23 mouse cellular contexts compared by ENCODE assay signal in the genomic region with DNA sequence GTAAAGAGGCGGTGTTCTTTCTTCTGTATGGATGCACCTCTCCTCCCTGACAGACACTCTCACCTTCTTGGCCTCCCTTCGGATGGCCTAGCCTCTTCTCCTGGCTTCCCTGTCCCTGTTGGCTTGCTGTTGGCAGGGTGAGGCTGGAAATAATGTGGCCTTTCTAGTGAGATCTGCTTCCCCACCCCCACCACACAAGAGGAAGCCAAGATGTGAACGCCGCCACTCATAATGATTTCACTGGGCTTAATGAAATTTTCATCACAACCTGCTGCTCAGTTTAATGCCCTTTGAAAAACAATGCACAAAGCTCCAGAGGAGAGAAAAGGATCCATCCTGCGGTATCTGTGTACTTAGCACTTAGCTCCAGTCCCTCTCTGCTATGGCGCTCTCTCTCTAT.
DNase-seq lines count a peak whose midpoint lies in the region; ATAC-seq lines count a peak whose summit lies in the region.
"Had no signal": no experiment of that assay in that cellular context is flagged by ENCODE, and none has a peak within 500 bp of the region (broad histone marks: within the 10 kb centered on the region; RNA-seq: fewer than 3 reads in every experiment).

No protein-coding gene starts in this region.

- 57% methylated on average over 6 of the region's 6 CpGs for WGBS in midbrain, embryonic 14.5 days
- WGBS in midbrain, embryonic 11.5 days: 82% methylated on average over 6 of the region's 6 CpGs

- no peak overlapping the region for H3K9ac ChIP-seq in midbrain, embryonic 14.5 days (replicated peaks; ENCODE audit: low read length)
- no peak overlapping the region for H3K9ac ChIP-seq in midbrain, embryonic 11.5 days (ENCODE audit: low read length)
- H3K9ac ChIP-seq: embryonic facial prominence, embryonic 15.5 days; hindbrain, embryonic 15.5 days had no signal

- DNase-seq in cerebellum, postnatal 14 days: peak; percentile 33 to 50
- DNase-seq in cerebellum, adult 11 months: no peak
- peak; percentile 21 for DNase-seq in heart, adult 11 months
- no peak for DNase-seq in heart, postnatal 4 days
- peak; percentile 49 for DNase-seq in midbrain, embryonic 14.5 days
- DNase-seq in midbrain, embryonic 11.5 days (ENCODE audit: low spot score, missing footprints): no peak
- DNase-seq in gastrocnemius, postnatal 36 days: no peak
- DNase-seq: adrenal gland, postnatal 14 days; cerebellum, adult 8-10 months; embryo, embryonic 11 days; gastrocnemius, adult 2 months; gastrocnemius, postnatal 25 days; heart, adult 18-20 months; heart, postnatal 10 days; kidney, adult 2 months had no signal

- ATAC-seq in midbrain, embryonic 14.5 days (ENCODE audit: low FRiP score, low TSS enrichment): no peak
- no peak for ATAC-seq in midbrain, embryonic 11.5 days (ENCODE audit: low FRiP score)
- ATAC-seq: activated CD4-positive, CD25-positive, alpha-beta regulatory T cell, adult 4 months; intestine, embryonic 16.5 days; Patski had no signal

- 0 out of 2 replicates have a peak, but pooled peaks cover 13% of the 10 kb centered on the region for H3K4me1 ChIP-seq in midbrain, embryonic 14.5 days (ENCODE audit: control insufficient read depth, insufficient read depth, low read length)
- H3K4me1 ChIP-seq in midbrain, embryonic 11.5 days (ENCODE audit: control insufficient read depth, insufficient read depth, low read length): peaks cover 15% of the 10 kb centered on the region
- H3K4me1 ChIP-seq: embryonic facial prominence, embryonic 15.5 days; heart, embryonic 10.5 days had no signal

- intact Hi-C loops in gastrocnemius, postnatal 36 days (cut with DNase I): no loop called here

- no peaks in the 10 kb centered on the region for H3K9me3 ChIP-seq in midbrain, embryonic 14.5 days (ENCODE audit: control insufficient read depth, low read length)
- no peaks in the 10 kb centered on the region for H3K9me3 ChIP-seq in midbrain, embryonic 11.5 days (ENCODE audit: control insufficient read depth, low read length)
- H3K9me3 ChIP-seq: embryonic facial prominence, embryonic 15.5 days; heart, embryonic 10.5 days; hindbrain, embryonic 15.5 days had no signal

- H3K36me3 ChIP-seq in midbrain, embryonic 14.5 days (ENCODE audit: control insufficient read depth, insufficient read depth, low read length): no peaks in the 10 kb centered on the region
- H3K36me3 ChIP-seq in midbrain, embryonic 11.5 days (ENCODE audit: control insufficient read depth, insufficient read depth, low read length): no peaks in the 10 kb centered on the region
- H3K36me3 ChIP-seq: embryonic facial prominence, embryonic 15.5 days; heart, embryonic 10.5 days; hindbrain, embryonic 15.5 days had no signal

- no peak overlapping the region for H3K4me2 ChIP-seq in midbrain, embryonic 14.5 days (ENCODE audit: low read length)
- H3K4me2 ChIP-seq in midbrain, embryonic 11.5 days: no peak overlapping the region
- H3K4me2 ChIP-seq: embryonic facial prominence, embryonic 15.5 days; hindbrain, embryonic 15.5 days had no signal

- H3K27me3 ChIP-seq in midbrain, embryonic 14.5 days (ENCODE audit: control insufficient read depth, insufficient read depth, low read length): no peaks in the 10 kb centered on the region
- no peaks in the 10 kb centered on the region for H3K27me3 ChIP-seq in midbrain, embryonic 11.5 days (ENCODE audit: control insufficient read depth, insufficient read depth, low read length)
- H3K27me3 ChIP-seq: CH12.LX; embryonic facial prominence, embryonic 15.5 days; hindbrain, embryonic 15.5 days; Patski had no signal

- H3K27ac ChIP-seq in midbrain, embryonic 14.5 days (replicated peaks; ENCODE audit: low read depth, low read length): peak overlapping the region; percentile 22; the same call in 1 of the 2 replicates
- no peak overlapping the region for H3K27ac ChIP-seq in midbrain, embryonic 11.5 days (ENCODE audit: low read depth, low read length)
- H3K27ac ChIP-seq: embryonic facial prominence, embryonic 15.5 days; gastrocnemius, adult 2 months; heart, embryonic 10.5 days; hindbrain, embryonic 15.5 days had no signal

- no peak overlapping the region for H3K4me3 ChIP-seq in midbrain, embryonic 14.5 days (replicated peaks; ENCODE audit: low read depth, low read length)
- no peak overlapping the region for H3K4me3 ChIP-seq in midbrain, embryonic 11.5 days (ENCODE audit: low read depth, low read length)
- H3K4me3 ChIP-seq: embryonic facial prominence, embryonic 15.5 days; erythroblast, embryonic 14.5 days; gastrocnemius, adult 2 months; heart, embryonic 10.5 days; hindbrain, embryonic 15.5 days had no signal

Comparison
In these comparisons a context has a peak if more than half of its experiments do, and no peak if none do; other contexts are left out.
1. DNase-seq: peak in cerebellum, postnatal 14 days (2 of 2), heart, adult 11 months (single experiment) and midbrain, embryonic 14.5 days (single experiment); none in cerebellum, adult 11 months (single experiment), heart, postnatal 4 days (single experiment), midbrain, embryonic 11.5 days (single experiment) and gastrocnemius, postnatal 36 days (0 of 2).